Mouse (Mus musculus): ENCODE measurements around the gene Speg.

Speg gene

DNA sequence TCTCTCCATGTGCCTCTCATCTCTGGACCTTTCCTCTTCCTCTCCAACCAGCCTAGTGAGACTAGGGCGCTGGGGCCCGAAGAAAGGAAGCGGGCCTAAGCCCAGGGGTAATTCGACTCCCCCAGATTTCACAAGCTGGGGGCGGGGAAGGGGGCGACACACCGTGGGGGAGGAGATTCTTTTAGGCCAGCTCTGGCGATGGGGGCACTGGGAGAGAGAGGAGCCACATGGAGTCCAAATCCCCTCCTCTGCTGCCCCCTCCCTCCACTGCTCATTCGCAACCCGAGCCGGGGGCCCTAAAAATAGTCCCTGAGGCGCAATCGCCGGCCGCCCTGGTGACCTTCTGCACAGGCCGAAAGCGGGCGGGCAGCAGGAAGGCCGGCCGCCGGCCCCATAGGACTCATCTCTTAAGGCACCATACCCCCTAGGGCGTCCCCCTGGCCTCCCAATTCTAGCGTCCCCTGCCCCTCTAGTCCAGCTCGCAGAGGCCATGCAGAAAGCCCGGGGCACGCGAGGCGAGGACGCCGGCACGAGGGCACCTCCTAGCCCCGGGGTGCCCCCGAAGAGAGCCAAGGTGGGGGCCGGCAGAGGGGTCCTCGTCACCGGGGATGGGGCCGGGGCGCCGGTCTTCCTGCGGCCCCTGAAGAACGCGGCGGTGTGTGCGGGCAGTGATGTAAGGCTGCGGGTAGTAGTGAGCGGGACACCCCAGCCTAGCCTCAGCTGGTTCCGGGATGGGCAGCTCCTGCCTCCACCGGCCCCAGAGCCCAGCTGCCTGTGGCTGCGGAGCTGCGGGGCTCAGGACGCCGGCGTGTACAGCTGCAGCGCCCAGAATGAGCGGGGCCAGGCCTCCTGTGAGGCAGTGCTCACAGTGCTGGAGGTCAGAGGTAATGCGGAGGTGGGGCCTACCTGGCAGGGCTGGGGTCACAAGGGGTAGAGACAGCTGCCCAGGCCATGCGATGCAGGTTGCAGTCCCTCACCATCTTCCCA lies at the start of gene Speg:
Gene Speg, plus strand, starts transcription at position 348 of the 987 bp plus-strand sequence.
- in situ Hi-C loops (cut with MboI, MseI) = no loop called here

DNA sequence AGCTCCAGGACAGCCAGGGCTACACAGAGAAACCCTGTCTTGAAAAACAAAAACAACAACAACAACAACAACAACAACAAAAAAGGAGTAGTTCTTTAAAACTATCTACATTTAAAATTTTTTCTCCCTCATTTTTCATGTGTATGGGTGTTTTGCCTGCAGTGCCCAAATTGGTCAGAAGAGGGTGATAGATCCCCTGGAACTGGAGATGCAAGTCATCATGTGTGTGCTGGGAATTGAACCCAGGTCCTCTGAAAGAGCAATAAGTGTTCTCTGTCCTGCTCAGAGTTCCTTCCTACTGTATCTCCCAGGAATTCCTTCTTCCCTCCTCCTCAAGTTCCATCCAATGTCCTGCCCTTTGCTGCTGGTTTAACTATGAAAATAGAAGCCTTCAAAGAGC lies 47.6 kb upstream of the Speg start:
- in situ Hi-C loops (cut with MboI, MseI) = no loop called here

DNA sequence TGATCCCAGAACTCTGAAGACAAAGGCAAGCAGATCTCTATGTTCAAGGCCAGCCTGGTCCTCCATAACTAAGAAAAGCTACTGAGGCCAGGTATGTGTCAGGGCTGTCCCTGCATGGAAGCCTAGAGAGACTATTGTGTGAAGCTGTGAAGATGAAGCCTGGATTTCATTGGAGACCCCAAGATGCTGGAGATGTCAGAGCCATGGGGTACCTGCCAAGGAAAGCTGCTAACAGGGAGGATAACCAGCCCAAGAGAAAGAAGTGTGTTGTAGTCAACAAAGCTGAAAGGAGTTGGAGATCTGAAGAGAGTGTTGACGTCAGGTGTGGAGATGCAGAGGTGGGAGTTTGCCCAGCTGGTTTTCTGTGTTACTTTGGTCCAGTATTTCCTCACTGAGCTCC lies 43.8 kb upstream of the Speg start:
- in situ Hi-C loops (cut with MboI, MseI) = no loop called here

DNA sequence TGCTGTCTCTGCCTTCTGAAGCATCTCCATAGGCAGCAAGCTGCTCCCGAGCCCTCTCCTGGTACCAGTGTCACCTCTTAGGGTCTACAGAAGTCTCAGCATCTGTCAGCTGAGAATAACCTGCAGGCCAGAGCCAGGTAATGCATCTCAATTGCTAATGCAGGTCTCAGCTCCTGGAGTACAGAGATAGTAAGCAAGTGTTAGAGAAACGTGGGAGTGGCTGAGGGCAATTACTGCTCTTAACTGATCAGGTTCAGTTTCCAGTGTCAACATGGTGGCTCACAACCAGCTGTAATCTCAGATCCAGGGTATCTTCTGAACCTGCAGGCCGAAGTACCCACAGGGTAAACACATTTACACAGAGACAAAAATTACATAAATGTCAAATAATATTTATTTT lies 38.6 kb upstream of the Speg start:
- in situ Hi-C loops (cut with MboI, MseI) = no loop called here

DNA sequence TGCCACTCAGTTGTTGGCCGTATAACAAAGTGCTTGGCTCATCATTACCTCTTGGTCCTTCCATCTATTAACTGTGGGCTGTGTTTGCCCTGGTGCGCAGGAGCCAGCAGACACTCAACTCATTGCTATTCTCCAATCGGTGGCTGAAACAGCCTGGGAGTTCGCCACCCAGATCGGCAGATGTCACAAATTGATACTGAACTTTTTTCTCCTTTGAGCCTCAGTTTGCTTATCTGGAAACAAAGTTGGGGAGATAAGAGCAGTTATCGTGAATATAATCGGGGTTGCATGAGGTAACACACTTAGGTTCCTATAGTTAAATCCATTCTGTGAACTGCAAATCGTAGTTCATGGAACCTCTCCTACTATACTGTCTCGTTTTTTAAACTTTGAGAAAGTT lies 38.0 kb upstream of the Speg start:
- in situ Hi-C loops (cut with MboI, MseI) = no loop called here

DNA sequence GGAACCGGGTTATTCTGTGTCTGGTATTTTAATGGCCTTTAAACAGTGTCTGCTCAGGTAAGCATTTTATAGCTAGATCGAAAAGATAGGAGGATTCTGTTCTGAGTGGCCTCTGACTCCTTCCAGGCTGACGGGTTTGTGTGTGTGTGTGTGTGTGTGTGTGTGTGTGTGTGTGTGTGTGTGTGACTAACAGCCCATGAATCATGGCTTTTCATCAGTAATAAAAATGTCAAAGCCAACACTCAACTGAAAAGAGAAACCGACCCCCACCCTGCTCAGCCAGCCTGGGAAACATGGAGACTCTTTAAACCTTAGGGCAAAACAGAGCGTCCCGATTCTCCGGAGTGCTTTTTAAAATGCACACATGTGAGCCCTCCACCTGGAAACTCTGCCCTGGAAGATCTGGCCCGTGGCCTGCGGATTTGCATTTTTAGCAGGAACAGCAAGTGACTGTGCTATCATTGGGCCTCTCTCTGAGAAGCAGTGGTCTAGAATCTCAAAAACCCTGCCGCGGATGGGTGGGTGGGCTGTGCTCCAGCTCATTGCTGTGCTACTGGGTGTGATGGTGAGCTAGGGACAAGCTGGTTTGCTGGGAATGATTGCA lies 36.9 kb upstream of the Speg start:
- in situ Hi-C loops (cut with MboI, MseI) = no loop called here

DNA sequence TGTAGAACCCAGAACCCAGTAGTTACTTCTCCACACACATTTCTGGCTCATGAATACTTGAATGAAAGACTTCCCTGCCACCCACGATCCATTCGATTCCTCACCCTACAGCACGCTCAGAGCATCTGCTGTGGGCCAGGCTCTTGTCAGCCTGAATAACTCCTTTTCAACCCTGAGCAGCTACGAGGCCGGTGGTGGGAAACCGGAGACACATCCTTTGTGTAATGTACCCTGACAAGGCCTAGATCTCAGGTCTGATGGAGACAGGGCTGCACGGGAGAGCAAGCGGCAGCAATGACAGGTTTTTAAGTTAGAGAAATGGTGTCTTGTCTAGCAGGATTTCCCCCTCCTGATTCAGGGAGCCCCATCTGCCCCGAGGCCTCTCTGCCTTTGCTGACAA lies 35.8 kb upstream of the Speg start:
- in situ Hi-C loops (cut with MboI, MseI) = no loop called here

DNA sequence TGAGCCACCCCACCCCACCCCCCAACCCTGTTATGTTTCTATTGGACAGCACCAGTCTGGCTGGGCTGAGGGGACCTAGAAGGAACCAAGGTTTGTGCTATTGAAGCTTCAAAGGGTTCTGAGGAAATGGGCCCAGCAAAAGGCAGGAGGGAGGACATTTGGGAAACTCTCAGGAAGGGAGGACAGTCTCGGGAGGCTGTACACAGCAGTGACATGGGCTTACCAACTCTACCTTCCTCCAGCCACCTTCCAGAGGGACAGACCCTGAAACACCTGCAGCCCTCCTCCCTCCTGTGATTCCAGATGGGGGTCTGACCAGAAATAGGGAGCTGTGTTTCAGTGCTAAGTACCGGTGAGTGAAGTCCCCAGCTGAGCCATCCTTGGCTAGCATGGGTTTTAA lies 34.6 kb upstream of the Speg start:
- in situ Hi-C loops (cut with MboI, MseI) = no loop called here

DNA sequence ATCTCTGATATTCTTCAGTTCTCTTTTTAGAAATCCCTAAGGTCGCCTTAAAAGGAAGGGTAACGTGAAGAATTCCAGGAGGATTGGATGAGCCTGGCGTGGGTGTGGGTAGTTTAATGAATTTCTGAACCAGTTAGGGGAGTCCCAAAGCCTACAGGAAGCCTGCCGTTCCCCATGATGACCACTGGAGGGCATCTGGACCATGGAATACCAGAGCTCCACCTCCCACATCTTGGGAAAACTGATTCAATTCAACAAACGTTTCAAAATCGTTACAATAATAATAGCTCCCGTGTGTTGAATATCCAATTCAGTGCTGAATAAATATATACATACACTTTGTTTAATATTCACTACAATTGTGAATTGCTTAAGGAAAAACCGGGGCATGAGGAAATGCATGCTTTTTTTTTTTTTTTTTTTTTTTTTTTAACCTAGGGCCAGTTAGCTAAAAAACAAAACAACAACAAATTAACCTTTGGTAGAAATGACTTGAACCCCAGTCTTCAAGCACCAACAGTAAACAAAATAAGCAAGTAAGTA lies 32.2 kb upstream of the Speg start:
- in situ Hi-C loops (cut with MboI, MseI) = no loop called here

DNA sequence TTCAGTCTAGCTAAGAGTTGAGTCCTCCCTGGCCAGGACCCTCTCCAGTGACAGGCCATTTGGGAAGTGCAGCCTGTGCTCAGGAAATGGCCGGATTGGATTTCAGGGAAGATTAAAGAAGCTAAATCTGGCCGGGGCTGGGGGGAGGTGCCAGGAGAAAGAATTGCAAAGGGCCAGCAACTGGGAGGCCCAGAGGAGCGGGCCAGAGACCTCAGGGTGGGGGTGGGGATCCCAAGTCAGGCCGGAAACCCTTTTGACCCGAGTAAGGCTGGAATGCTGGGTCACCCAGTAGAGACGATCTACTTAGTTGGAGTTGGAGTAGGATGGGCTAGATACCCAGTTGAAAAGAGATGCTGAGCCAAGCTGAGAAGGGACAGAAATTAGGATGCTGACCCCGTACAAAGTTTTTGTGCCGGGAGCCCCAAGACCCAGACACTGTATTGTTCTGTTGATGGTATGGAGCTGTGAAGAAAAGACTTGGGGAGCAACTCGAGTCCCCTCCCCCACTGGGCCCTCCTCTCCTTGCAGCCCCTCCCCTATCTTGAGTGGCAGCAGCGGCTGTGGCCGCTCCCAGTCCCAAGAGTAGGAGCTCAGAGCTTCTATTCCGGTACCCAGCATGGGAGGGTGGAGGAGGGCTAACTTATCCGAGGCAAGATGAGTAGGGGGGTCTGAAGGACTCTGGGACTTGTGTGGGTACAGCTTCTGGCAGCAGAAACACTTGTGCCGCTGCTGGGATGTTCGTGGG lies 30.6 kb upstream of the Speg start:
- in situ Hi-C loops (cut with MboI, MseI) = no loop called here

DNA sequence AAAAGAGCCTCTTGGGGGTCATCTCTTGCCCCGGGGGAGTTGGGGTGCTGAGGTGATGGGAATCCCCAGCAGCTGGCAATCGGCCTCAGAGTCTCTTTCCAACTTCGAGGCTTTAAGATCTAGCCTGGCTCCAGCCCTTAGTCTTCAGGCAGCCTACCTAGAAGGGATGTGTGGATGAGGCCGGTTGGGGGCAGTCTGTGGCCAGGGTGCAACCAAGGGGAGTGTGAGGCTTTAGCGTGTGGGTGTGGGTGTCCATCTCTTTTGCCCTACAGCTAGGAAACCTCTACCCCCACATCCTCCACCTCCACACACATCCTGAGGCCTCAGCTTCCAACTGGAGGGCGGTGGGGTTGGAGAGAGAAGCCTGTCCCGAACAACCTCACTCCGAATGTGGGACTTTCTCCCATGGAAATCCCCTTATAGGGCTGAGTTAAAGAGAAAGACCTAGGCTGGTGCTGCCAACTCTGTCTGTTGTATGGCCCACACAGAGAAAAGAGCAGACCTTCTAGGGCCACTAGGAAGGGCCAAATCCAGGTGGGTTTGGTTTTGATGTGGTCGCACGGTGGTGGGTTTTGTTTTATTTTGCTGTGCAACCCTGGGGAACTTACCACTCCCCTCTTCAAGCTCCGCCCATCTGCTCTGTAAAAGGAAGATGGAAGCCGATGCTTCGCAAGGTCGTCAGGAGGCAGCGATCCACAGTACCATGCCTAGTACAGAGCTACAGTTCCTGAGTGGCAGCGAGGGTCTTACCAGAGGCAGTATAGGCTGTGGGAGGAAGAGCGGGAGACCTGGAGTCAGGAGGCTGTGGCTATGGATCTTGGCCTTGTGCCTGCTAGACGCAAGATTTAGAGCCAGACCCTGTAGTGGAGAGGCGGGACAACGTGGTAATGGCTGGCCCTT lies 29.8 kb upstream of the Speg start:
- in situ Hi-C loops (cut with MboI, MseI) = no loop called here

DNA sequence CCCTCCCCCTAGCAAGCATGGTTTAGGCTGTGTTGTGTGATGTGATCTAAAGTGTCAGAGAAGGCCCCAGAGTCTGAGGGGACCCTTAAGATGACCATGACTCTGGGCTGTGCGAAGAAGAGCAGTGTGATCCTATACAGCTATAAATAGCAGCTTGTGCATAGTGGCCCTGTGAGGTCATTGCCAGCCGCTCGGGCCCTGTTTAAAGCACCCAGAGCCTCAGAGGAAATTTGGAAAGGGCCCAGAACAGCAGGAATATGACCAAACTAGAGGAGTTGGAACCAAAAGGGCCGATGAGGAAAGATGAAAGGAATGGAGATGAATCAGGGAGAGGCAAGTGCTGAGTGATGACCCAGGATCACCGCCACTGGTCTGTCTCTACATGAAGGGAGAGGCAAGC lies 27.8 kb upstream of the Speg start:
- in situ Hi-C loops (cut with MboI, MseI) = no loop called here

DNA sequence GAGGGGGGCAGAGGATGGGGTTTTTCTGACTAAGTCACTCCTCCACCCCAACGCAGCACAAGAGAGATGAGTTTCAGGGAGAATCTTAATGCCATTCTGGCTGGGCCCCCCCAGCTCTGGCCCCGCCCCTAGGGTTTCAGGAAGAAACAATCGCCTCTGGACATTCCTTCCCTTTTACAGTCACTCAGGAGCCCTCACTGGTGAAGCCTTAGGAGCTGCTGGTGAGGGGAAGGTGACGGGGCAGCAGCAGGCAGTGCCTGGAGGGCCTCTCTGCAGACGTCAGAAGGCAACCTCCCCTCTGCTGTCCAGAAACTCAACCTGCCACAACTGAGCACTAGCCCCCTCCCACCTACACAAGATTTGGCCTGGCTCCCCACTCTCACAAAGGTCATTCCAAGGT lies 25.8 kb upstream of the Speg start:
- in situ Hi-C loops (cut with MboI, MseI) = no loop called here

DNA sequence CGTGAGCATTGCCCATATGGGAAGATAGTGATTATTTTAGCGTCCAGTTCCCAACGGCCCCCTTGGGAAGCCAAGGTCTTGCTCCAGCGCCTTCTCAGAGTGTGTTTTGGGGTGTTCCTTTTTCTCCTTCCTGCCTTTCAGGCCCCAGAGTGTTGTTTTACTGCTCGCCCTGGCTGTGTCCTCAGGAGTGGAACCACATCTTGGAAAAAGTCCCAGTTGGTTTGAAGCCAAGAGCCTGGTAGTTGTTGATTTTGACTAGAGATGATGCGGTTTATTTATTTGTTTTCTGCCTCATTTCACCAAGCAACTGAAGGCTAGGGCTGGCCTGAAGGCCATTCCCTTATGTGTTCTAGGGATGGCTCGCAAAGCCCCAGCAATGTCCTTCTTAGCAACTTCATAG lies 17.8 kb upstream of the Speg start:
- in situ Hi-C loops (cut with MboI, MseI) = no loop called here

DNA sequence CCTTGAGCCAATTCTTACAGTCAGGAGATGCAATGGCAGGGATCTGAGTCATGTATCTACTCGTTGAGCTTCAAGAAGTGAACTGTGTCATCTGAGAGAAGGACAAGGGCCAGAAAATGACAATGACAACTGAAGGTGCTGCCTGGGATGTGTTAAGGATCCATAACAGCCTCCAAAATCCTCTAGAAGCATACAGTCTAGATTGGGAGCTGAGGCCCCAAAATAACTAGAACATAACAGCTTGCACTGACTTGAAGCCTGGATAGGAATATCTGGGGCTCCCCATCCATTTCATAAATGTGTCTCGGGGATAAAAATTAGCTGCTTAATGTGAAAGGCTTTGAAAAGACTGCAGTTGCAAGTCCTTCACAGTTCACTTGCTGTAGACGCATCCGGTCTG lies 17.1 kb upstream of the Speg start:
- in situ Hi-C loops (cut with MboI, MseI) = no loop called here

DNA sequence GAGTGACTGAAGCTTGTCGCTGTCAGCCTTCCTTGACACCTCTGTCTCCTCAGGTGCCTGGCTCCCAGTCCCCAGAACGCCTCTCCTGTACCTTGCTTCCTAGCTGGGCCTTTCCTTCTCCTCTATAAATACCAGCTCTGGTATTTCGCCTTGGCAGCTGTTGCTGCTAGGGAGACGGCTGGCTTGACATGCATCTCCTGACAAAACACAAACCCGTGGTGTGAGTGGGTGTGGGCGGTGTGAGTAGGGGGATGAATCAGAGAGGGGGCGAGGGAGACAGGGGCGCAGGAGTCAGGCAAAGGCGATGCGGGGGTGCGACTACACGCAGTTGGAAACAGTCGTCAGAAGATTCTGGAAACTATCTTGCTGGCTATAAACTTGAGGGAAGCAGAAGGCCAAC lies 15.8 kb upstream of the Speg start:
- in situ Hi-C loops (cut with MboI, MseI) = no loop called here

DNA sequence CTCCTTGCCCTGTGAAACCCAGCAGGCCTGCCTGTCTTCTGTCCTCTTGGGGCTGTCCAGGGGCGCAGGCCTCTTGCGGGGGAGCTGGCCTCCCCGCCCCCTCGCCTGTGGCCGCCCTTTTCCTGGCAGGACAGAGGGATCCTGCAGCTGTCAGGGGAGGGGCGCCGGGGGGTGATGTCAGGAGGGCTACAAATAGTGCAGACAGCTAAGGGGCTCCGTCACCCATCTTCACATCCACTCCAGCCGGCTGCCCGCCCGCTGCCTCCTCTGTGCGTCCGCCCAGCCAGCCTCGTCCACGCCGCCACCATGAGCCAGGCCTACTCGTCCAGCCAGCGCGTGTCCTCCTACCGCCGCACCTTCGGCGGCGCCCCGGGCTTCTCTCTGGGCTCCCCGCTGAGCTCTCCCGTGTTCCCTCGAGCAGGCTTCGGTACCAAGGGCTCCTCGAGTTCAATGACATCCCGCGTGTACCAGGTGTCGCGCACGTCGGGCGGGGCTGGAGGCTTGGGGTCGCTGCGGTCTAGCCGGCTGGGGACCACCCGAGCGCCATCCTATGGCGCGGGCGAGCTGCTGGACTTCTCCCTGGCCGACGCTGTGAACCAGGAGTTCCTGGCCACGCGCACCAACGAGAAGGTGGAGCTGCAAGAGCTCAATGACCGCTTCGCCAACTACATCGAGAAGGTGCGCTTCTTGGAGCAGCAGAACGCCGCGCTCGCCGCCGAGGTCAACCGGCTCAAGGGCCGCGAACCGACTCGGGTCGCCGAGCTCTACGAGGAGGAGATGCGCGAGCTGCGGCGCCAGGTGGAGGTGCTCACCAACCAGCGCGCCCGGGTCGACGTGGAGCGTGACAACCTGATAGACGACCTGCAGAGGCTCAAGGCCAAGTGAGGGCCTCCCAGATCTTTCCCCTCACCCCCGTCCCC lies 14.7 kb upstream of the Speg start, which contains the start of gene Des:
Gene Des, plus strand, starts transcription at position 218 of the 920 bp plus-strand sequence.
- in situ Hi-C loops (cut with MboI, MseI) = no loop called here

DNA sequence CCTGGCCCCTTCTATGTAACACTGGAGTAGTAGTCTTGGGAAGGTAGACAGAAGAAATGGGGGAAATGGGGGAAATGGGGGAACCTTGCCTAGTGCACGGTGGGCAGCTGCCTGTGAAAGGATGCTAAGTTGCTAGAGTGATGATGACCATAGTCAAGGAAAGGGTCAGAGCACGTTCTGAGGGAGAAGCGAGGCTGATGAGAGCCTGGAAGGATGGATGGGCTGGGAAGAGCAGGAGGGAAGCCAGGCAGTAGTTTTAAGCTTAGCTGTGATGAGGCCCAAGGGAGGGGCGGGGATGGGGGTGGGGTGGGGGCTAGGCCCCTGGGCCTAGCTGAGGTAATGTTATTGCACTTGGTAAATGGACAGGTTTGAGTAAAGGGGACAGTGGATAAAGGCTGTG lies 14.0 kb upstream of the Speg start:
- in situ Hi-C loops (cut with MboI, MseI) = no loop called here

DNA sequence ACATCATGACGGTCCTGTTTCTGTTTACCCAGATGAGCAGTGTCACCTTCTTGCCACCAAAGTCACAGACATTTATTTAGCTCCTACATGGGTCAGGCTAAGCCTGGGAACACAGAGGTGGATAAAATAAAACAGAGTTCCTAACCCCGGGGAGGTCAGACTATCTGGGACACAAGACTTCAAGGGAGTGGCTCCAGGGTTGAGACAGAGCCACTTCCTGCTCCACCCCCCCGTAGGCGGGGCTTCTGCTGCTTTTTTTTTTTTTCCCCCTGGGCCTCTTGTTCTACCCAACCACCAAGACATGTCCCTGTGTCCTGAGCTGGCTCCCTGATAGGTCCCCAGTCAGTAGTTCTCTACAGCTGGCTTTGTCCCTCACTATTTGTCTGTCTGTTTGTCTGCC lies 13.3 kb upstream of the Speg start:
- in situ Hi-C loops (cut with MboI, MseI) = no loop called here

DNA sequence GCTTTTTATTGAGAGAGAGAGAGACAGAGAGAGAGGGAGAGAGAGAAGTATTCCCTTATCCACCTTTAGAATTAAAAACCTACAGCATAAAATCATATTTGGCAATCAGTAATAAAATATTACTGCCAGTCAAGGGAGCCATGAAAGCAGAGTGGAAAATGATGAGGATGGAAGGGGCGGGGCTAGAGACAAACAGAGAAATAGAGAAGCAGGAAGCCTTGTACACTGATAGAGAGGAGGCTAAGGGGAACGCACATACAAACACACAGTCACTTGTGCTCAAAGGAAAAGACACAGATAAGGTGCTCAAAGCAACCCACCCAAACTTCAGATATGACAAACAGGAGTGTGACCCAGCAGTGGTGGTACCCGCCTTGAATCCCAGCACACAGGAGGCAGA lies 11.2 kb upstream of the Speg start:
- in situ Hi-C loops (cut with MboI, MseI) = no loop called here

All from regulatory T cell (primary cell).